Comparison of ENCODE assay signal across 24 mouse cellular contexts in genomic region chr3:75648226-75648625, GRCm38 (mm10).
DNase-seq lines count a peak whose midpoint lies in the region; ATAC-seq and TF ChIP-seq lines count a peak whose summit lies in the region.
"Had no signal": no experiment of that assay in that cellular context is flagged by ENCODE, and none has a peak within 500 bp of the region (broad histone marks: within the 10 kb centered on the region; RNA-seq: fewer than 3 reads in every experiment).

No protein-coding gene starts in this region.

- no peak overlapping the region for H3K9ac ChIP-seq in forebrain, embryonic 12.5 days
- H3K9ac ChIP-seq: embryonic facial prominence, embryonic 12.5 days had no signal

- TF ChIP-seq CTCF in E14TG2a.4 (conservative IDR thresholded peaks at IDR 0.05; ENCODE audit: low read length): no peak

- peaks cover 53% of the 10 kb centered on the region for H3K36me3 ChIP-seq in E14TG2a.4 (ENCODE audit: insufficient read depth, low read length)
- H3K36me3 ChIP-seq in forebrain, embryonic 12.5 days (replicated peaks): no peaks in the 10 kb centered on the region
- H3K36me3 ChIP-seq: embryonic facial prominence, embryonic 10.5 days; embryonic facial prominence, embryonic 12.5 days; G1E had no signal

- no peak for ATAC-seq in forebrain, embryonic 12.5 days (ENCODE audit: low FRiP score)
- ATAC-seq: activated CD4-positive, CD25-positive, alpha-beta regulatory T cell, adult 4 months; CD4-positive, CD25-positive, alpha-beta regulatory T cell, adult 4 months; forebrain, embryonic 14.5 days; forebrain, embryonic 16.5 days; Patski had no signal

- no peak overlapping the region for H3K4me2 ChIP-seq in forebrain, embryonic 12.5 days
- H3K4me2 ChIP-seq: embryonic facial prominence, embryonic 12.5 days had no signal

- no peaks in the 10 kb centered on the region for H3K27me3 ChIP-seq in E14TG2a.4 (ENCODE audit: insufficient read depth, low read length)
- no peaks in the 10 kb centered on the region for H3K27me3 ChIP-seq in forebrain, embryonic 12.5 days
- H3K27me3 ChIP-seq: CH12.LX; embryonic facial prominence, embryonic 12.5 days had no signal

- no peaks in the 10 kb centered on the region for H3K9me3 ChIP-seq in E14TG2a.4 (ENCODE audit: low read length)
- no peaks in the 10 kb centered on the region for H3K9me3 ChIP-seq in forebrain, embryonic 12.5 days
- H3K9me3 ChIP-seq: embryonic facial prominence, embryonic 10.5 days; embryonic facial prominence, embryonic 12.5 days; G1E had no signal

- DNase-seq in ES-CJ7 (ENCODE audit: low read depth, low spot score): peak; percentile 69
- peak; percentile 64 for DNase-seq in R1 (ENCODE audit: low read depth, low spot score)
- no peak for DNase-seq in thymus, adult 18-20 months
- DNase-seq in lung, adult 18-20 months: no peak
- DNase-seq: adrenal gland, adult 8-10 months; adrenal gland, postnatal 14 days; adrenal gland, postnatal 36 days; B cell, adult 2 months; cerebellum, adult 11-12 months; cerebellum, adult 2 months; cerebellum, adult 9-10 months; cerebellum, postnatal 10 days; cerebellum, postnatal 25 days had no signal

- no peak overlapping the region for H3K27ac ChIP-seq in forebrain, embryonic 12.5 days
- H3K27ac ChIP-seq: embryonic facial prominence, embryonic 10.5 days; embryonic facial prominence, embryonic 12.5 days had no signal

- peaks cover 49% of the 10 kb centered on the region for H3K4me1 ChIP-seq in E14TG2a.4 (replicated peaks; ENCODE audit: low read depth, low read length)
- no peaks in the 10 kb centered on the region for H3K4me1 ChIP-seq in forebrain, embryonic 12.5 days
- H3K4me1 ChIP-seq: embryonic facial prominence, embryonic 10.5 days; embryonic facial prominence, embryonic 12.5 days had no signal

- WGBS in forebrain, embryonic 12.5 days: 79% methylated on average over 1 of the region's 1 CpGs

- peak overlapping the region; percentile 48; the same call in 1 of the 2 replicates for H3K4me3 ChIP-seq in E14TG2a.4 (replicated peaks; ENCODE audit: low read length)
- no peak overlapping the region for H3K4me3 ChIP-seq in forebrain, embryonic 12.5 days (replicated peaks)
- H3K4me3 ChIP-seq: embryonic facial prominence, embryonic 10.5 days; embryonic facial prominence, embryonic 12.5 days had no signal

Comparison
In these comparisons a context has a peak if more than half of its experiments do, and no peak if none do; other contexts are left out.
1. DNase-seq: peak in ES-CJ7 (single experiment) and R1 (single experiment); none in thymus, adult 18-20 months (0 of 2) and lung, adult 18-20 months (0 of 2).